Mouse (Mus musculus): ENCODE results near the gene Adam10. TPM values are rescaled to one million over a fixed set of nuclear protein-coding genes. Genes with fewer than 3 reads are reported as not detected.

Gene Adam10
- polyA plus RNA-seq, 1 experiment from 2014 or later: 61.5 TPM

GRCm38 (mm10) chr9:70731079-70731478, 52.3 kb downstream of the Adam10 start:
- no peak for ATAC-seq (replicated peaks)
- Histone ChIP-seq H3K4me3 (no peak overlapping the region), H3K27ac (no peak overlapping the region)

GRCm38 (mm10) chr9:70733208-70733607, 54.4 kb downstream of the Adam10 start:
- Histone ChIP-seq H3K27ac (no peak overlapping the region), H3K9me3 (no peaks in the 10 kb centered on the region), H3K9ac (no peak overlapping the region), H3K36me3 (replicated peaks) (no peaks in the 10 kb centered on the region), H3K4me1 (no peaks in the 10 kb centered on the region), H3K4me2 (no peak overlapping the region), H3K4me3 (no peak overlapping the region), H3K27me3 (replicated peaks) (no peaks in the 10 kb centered on the region)
- no peak for ATAC-seq (replicated peaks)
- 90% methylated on average over 2 of the region's 2 CpGs for WGBS

More at GRCm38 (mm10) chr9:70731079-70731478, 52.3 kb downstream of the Adam10 start:
- Histone ChIP-seq H3K4me2 (no peak overlapping the region), H3K27me3 (replicated peaks) (no peaks in the 10 kb centered on the region), H3K4me1 (no peaks in the 10 kb centered on the region), H3K36me3 (replicated peaks) (no peaks in the 10 kb centered on the region), H3K9me3 (no peaks in the 10 kb centered on the region), H3K9ac (no peak overlapping the region)

GRCm38 (mm10) chr9:70739998-70740397, 61.2 kb downstream of the Adam10 start:
- no peak for ATAC-seq (replicated peaks)
- no peak overlapping the region for H3K9ac ChIP-seq
- no peaks in the 10 kb centered on the region for H3K4me1 ChIP-seq
- no peaks in the 10 kb centered on the region for H3K9me3 ChIP-seq
- H3K4me3 ChIP-seq: no peak overlapping the region
- no peaks in the 10 kb centered on the region for H3K27me3 ChIP-seq (replicated peaks)
- no peak overlapping the region for H3K27ac ChIP-seq
- no peak overlapping the region for H3K4me2 ChIP-seq
- no peaks in the 10 kb centered on the region for H3K36me3 ChIP-seq (replicated peaks)
- 88% methylated on average over 5 of the region's 5 CpGs for WGBS

- Histone ChIP-seq H3K9me3 (no peaks in the 10 kb centered on the region), H3K27me3 (replicated peaks) (no peaks in the 10 kb centered on the region), H3K4me1 (no peaks in the 10 kb centered on the region), H3K4me3 (no peak overlapping the region), H3K27ac (no peak overlapping the region), H3K4me2 (no peak overlapping the region), H3K36me3 (replicated peaks) (peaks cover 12% of the 10 kb centered on the region; the same call in 1 of the 2 replicates), H3K9ac (no peak overlapping the region)
- ATAC-seq (replicated peaks): no peak
- 96% methylated on average over 3 of the region's 3 CpGs for WGBS
Measured at GRCm38 (mm10) chr9:70751504-70752222, 72.9 kb downstream of the Adam10 start.

- H3K4me1 ChIP-seq: no peaks in the 10 kb centered on the region
- H3K9ac ChIP-seq: no peak overlapping the region
- no peaks in the 10 kb centered on the region for H3K27me3 ChIP-seq (replicated peaks)
- 93% methylated on average over 5 of the region's 5 CpGs for WGBS
- peaks cover 24% of the 10 kb centered on the region; the same call in 1 of the 2 replicates for H3K36me3 ChIP-seq (replicated peaks)
- ATAC-seq (replicated peaks): no peak
- no peak overlapping the region for H3K4me2 ChIP-seq
- no peak overlapping the region for H3K4me3 ChIP-seq
- no peak overlapping the region for H3K27ac ChIP-seq
- no peaks in the 10 kb centered on the region for H3K9me3 ChIP-seq
Measured at GRCm38 (mm10) chr9:70760974-70761373, 82.2 kb downstream of the Adam10 start.

- Histone ChIP-seq H3K4me1 (no peaks in the 10 kb centered on the region), H3K36me3 (replicated peaks) (0 out of 2 replicates have a peak, but pooled peaks cover 2% of the 10 kb centered on the region), H3K9me3 (no peaks in the 10 kb centered on the region), H3K4me2 (no peak overlapping the region), H3K4me3 (no peak overlapping the region), H3K27me3 (replicated peaks) (no peaks in the 10 kb centered on the region), H3K9ac (no peak overlapping the region), H3K27ac (no peak overlapping the region)
- 98% methylated on average over 2 of the region's 2 CpGs for WGBS
- no peak for ATAC-seq (replicated peaks)
Measured at GRCm38 (mm10) chr9:70775517-70775916, 96.7 kb downstream of the Adam10 start.

GRCm38 (mm10) chr9:70782191-70782590, 103.4 kb downstream of the Adam10 start:
- H3K27ac ChIP-seq: no peak overlapping the region
- H3K9ac ChIP-seq: no peak overlapping the region
- 0 out of 2 replicates have a peak, but pooled peaks cover 2% of the 10 kb centered on the region for H3K36me3 ChIP-seq (replicated peaks)
- ATAC-seq (replicated peaks): no peak
- no peak overlapping the region for H3K4me2 ChIP-seq
- no peaks in the 10 kb centered on the region for H3K9me3 ChIP-seq
- 78% methylated on average over 3 of the region's 3 CpGs for WGBS
- no peaks in the 10 kb centered on the region for H3K4me1 ChIP-seq
- H3K4me3 ChIP-seq: no peak overlapping the region
- no peaks in the 10 kb centered on the region for H3K27me3 ChIP-seq (replicated peaks)

- 76% methylated on average over 7 of the region's 7 CpGs for WGBS
- no peaks in the 10 kb centered on the region for H3K36me3 ChIP-seq (replicated peaks)
- H3K27ac ChIP-seq: no peak overlapping the region
- no peaks in the 10 kb centered on the region for H3K27me3 ChIP-seq (replicated peaks)
- ATAC-seq (replicated peaks): no peak
- H3K4me1 ChIP-seq: no peaks in the 10 kb centered on the region
- H3K9me3 ChIP-seq: no peaks in the 10 kb centered on the region
- H3K4me2 ChIP-seq: no peak overlapping the region
- no peak overlapping the region for H3K4me3 ChIP-seq
- no peak overlapping the region for H3K9ac ChIP-seq
Measured at GRCm38 (mm10) chr9:70788705-70789104, 109.9 kb downstream of the Adam10 start.

- H3K9ac ChIP-seq: no peak overlapping the region
- no peak overlapping the region for H3K4me3 ChIP-seq
- H3K4me2 ChIP-seq: no peak overlapping the region
- H3K9me3 ChIP-seq: no peaks in the 10 kb centered on the region
- H3K4me1 ChIP-seq: no peaks in the 10 kb centered on the region
- H3K27ac ChIP-seq: no peak overlapping the region
- 91% methylated on average over 4 of the region's 4 CpGs for WGBS
- no peak for ATAC-seq (replicated peaks)
- no peaks in the 10 kb centered on the region for H3K27me3 ChIP-seq (replicated peaks)
- H3K36me3 ChIP-seq (replicated peaks): no peaks in the 10 kb centered on the region
Measured at GRCm38 (mm10) chr9:70790621-70791020, 111.8 kb downstream of the Adam10 start.

GRCm38 (mm10) chr9:70794643-70795438, 116.0 kb downstream of the Adam10 start:
- ATAC-seq (replicated peaks): no peak
- Histone ChIP-seq H3K4me3 (no peak overlapping the region), H3K9ac (no peak overlapping the region), H3K27me3 (replicated peaks) (no peaks in the 10 kb centered on the region), H3K4me1 (no peaks in the 10 kb centered on the region), H3K36me3 (replicated peaks) (no peaks in the 10 kb centered on the region), H3K4me2 (no peak overlapping the region), H3K27ac (no peak overlapping the region), H3K9me3 (no peaks in the 10 kb centered on the region)
- 79% methylated on average over 15 of the region's 15 CpGs for WGBS

GRCm38 (mm10) chr9:70795439-70795757, 116.6 kb downstream of the Adam10 start:
- Histone ChIP-seq H3K9me3 (no peaks in the 10 kb centered on the region), H3K27me3 (replicated peaks) (no peaks in the 10 kb centered on the region), H3K27ac (no peak overlapping the region), H3K4me3 (no peak overlapping the region), H3K9ac (no peak overlapping the region), H3K4me1 (no peaks in the 10 kb centered on the region; the same call in 1 of the 2 replicates), H3K4me2 (no peak overlapping the region), H3K36me3 (replicated peaks) (no peaks in the 10 kb centered on the region)
- 64% methylated on average over 2 of the region's 2 CpGs for WGBS
- ATAC-seq (replicated peaks): no peak

- H3K4me3 ChIP-seq: no peak overlapping the region
- peaks cover 6% of the 10 kb centered on the region; the same call in 1 of the 2 replicates for H3K4me1 ChIP-seq
- 0 out of 2 replicates have a peak overlapping the region, but pooled peaks have one; percentile 1 for H3K27ac ChIP-seq
- H3K9me3 ChIP-seq: no peaks in the 10 kb centered on the region
- no peak overlapping the region for H3K9ac ChIP-seq
- ATAC-seq (replicated peaks): 0 out of 2 replicates have a peak, but pooled peaks have one; percentile 50
- no peaks in the 10 kb centered on the region for H3K27me3 ChIP-seq (replicated peaks)
- H3K4me2 ChIP-seq: no peak overlapping the region
- WGBS: 53% methylated on average over 8 of the region's 8 CpGs
- H3K36me3 ChIP-seq (replicated peaks): no peaks in the 10 kb centered on the region
Measured at GRCm38 (mm10) chr9:70800588-70801315, 122.0 kb downstream of the Adam10 start.
